In genomic region chr5:139442428-139442827, GRCm38 (mm10) we compare ENCODE assay signal across 12 mouse cellular contexts. TPM values are rescaled to one million over a fixed set of nuclear protein-coding genes. Genes with fewer than 3 reads are reported as not detected.
DNase-seq lines count a peak whose midpoint lies in the region; ATAC-seq and TF ChIP-seq lines count a peak whose summit lies in the region.
"Had no signal": no experiment of that assay in that cellular context is flagged by ENCODE, and none has a peak within 500 bp of the region (broad histone marks: within the 10 kb centered on the region; RNA-seq: fewer than 3 reads in every experiment).

No protein-coding gene starts in this region.

- 0 out of 2 replicates have a peak overlapping the region, but pooled peaks have one; percentile 31 for H3K27ac ChIP-seq in forebrain, embryonic 12.5 days
- H3K27ac ChIP-seq in forebrain, embryonic 14.5 days (ENCODE audit: low read depth, low read length) = no peak overlapping the region
- peak overlapping the region; percentile 32; the same call in 1 of the 2 replicates for H3K27ac ChIP-seq in midbrain, embryonic 12.5 days (replicated peaks)
- H3K27ac ChIP-seq in midbrain, embryonic 14.5 days (replicated peaks; ENCODE audit: low read depth, low read length) = no peak overlapping the region; the same call in 1 of the 2 replicates
- peak overlapping the region; percentile 56 for H3K27ac ChIP-seq in hindbrain, embryonic 16.5 days (ENCODE audit: low read depth, low read length)
- H3K27ac ChIP-seq in neural tube, embryonic 15.5 days (replicated peaks) = peak overlapping the region; percentile 57
- no peak overlapping the region for H3K27ac ChIP-seq in heart, embryonic 10.5 days
- no peak overlapping the region for H3K27ac ChIP-seq in liver, postnatal 0 days (ENCODE audit: low read depth)

- no peak for DNase-seq in forebrain, embryonic 14.5 days (ENCODE audit: low spot score)
- no peak for DNase-seq in midbrain, embryonic 14.5 days
- no peak for DNase-seq in heart, embryonic 10.5 days (ENCODE audit: low spot score)
- DNase-seq in liver, postnatal 0 days = no peak
- DNase-seq: adrenal gland, postnatal 25 days; lung, postnatal 10 days; right cerebral cortex, adult 18-20 months had no signal

- no peak for ATAC-seq in forebrain, embryonic 12.5 days (ENCODE audit: low FRiP score)
- no peak for ATAC-seq in forebrain, embryonic 14.5 days
- no peak for ATAC-seq in midbrain, embryonic 12.5 days (ENCODE audit: low FRiP score, low read depth)
- no peak for ATAC-seq in midbrain, embryonic 14.5 days (ENCODE audit: low FRiP score, low TSS enrichment)
- ATAC-seq in hindbrain, embryonic 16.5 days = 0 out of 2 replicates have a peak, but pooled peaks have one; percentile 32
- ATAC-seq in neural tube, embryonic 15.5 days (ENCODE audit: low FRiP score) = no peak; the same call in 1 of the 2 replicates
- ATAC-seq in liver, postnatal 0 days = no peak
- ATAC-seq: inflammation-experienced regulatory T-cells, adult 6 months had no signal

- H3K36me3 ChIP-seq in forebrain, embryonic 12.5 days (replicated peaks) = no peaks in the 10 kb centered on the region
- H3K36me3 ChIP-seq in forebrain, embryonic 14.5 days (ENCODE audit: control insufficient read depth, insufficient read depth, low read length) = no peaks in the 10 kb centered on the region
- H3K36me3 ChIP-seq in midbrain, embryonic 12.5 days = no peaks in the 10 kb centered on the region
- H3K36me3 ChIP-seq in midbrain, embryonic 14.5 days (ENCODE audit: control insufficient read depth, insufficient read depth, low read length) = no peaks in the 10 kb centered on the region
- no peaks in the 10 kb centered on the region for H3K36me3 ChIP-seq in hindbrain, embryonic 16.5 days (ENCODE audit: control insufficient read depth, insufficient read depth, low read length)
- no peaks in the 10 kb centered on the region for H3K36me3 ChIP-seq in neural tube, embryonic 15.5 days
- 0 out of 2 replicates have a peak, but pooled peaks cover 2% of the 10 kb centered on the region for H3K36me3 ChIP-seq in heart, embryonic 10.5 days
- no peaks in the 10 kb centered on the region for H3K36me3 ChIP-seq in liver, postnatal 0 days (replicated peaks; ENCODE audit: insufficient read depth, low read length)

- WGBS in forebrain, embryonic 12.5 days = 87% methylated on average over 12 of the region's 12 CpGs
- WGBS in forebrain, embryonic 14.5 days = 90% methylated on average over 12 of the region's 12 CpGs
- 75% methylated on average over 12 of the region's 12 CpGs for WGBS in midbrain, embryonic 12.5 days
- 87% methylated on average over 12 of the region's 12 CpGs for WGBS in midbrain, embryonic 14.5 days
- WGBS in hindbrain, embryonic 16.5 days = 56% methylated on average over 12 of the region's 12 CpGs
- 69% methylated on average over 12 of the region's 12 CpGs for WGBS in neural tube, embryonic 15.5 days
- 79% methylated on average over 12 of the region's 12 CpGs for WGBS in heart, embryonic 10.5 days
- WGBS in liver, postnatal 0 days (ENCODE audit: insufficient replicate concordance) = 85% methylated on average over 12 of the region's 12 CpGs

- no peak for TF ChIP-seq EP300 in liver, postnatal 0 days (IDR thresholded peaks at IDR 0.05; ENCODE audit: low read depth)

- no peaks in the 10 kb centered on the region for H3K9me3 ChIP-seq in forebrain, embryonic 12.5 days
- H3K9me3 ChIP-seq in forebrain, embryonic 14.5 days (replicated peaks; ENCODE audit: control insufficient read depth, low read length) = no peaks in the 10 kb centered on the region
- H3K9me3 ChIP-seq in midbrain, embryonic 12.5 days = no peaks in the 10 kb centered on the region
- H3K9me3 ChIP-seq in midbrain, embryonic 14.5 days (ENCODE audit: control insufficient read depth, low read length) = no peaks in the 10 kb centered on the region
- no peaks in the 10 kb centered on the region for H3K9me3 ChIP-seq in hindbrain, embryonic 16.5 days (ENCODE audit: control insufficient read depth, low read length)
- H3K9me3 ChIP-seq in neural tube, embryonic 15.5 days (replicated peaks) = no peaks in the 10 kb centered on the region
- H3K9me3 ChIP-seq in heart, embryonic 10.5 days = no peaks in the 10 kb centered on the region
- H3K9me3 ChIP-seq in liver, postnatal 0 days (ENCODE audit: low read length) = no peaks in the 10 kb centered on the region

- H3K4me1 ChIP-seq in forebrain, embryonic 12.5 days = peaks cover 18% of the 10 kb centered on the region
- no peaks in the 10 kb centered on the region for H3K4me1 ChIP-seq in forebrain, embryonic 14.5 days (ENCODE audit: control insufficient read depth, insufficient read depth, low read length)
- peaks cover 10% of the 10 kb centered on the region for H3K4me1 ChIP-seq in midbrain, embryonic 12.5 days
- peaks cover 3% of the 10 kb centered on the region; the same call in 1 of the 2 replicates for H3K4me1 ChIP-seq in midbrain, embryonic 14.5 days (ENCODE audit: control insufficient read depth, insufficient read depth, low read length)
- peaks cover 17% of the 10 kb centered on the region for H3K4me1 ChIP-seq in hindbrain, embryonic 16.5 days (ENCODE audit: control insufficient read depth, insufficient read depth, low read depth, low read length)
- peaks cover 24% of the 10 kb centered on the region for H3K4me1 ChIP-seq in neural tube, embryonic 15.5 days
- H3K4me1 ChIP-seq in heart, embryonic 10.5 days = peaks cover 17% of the 10 kb centered on the region
- peaks cover 4% of the 10 kb centered on the region; the same call in 1 of the 2 replicates for H3K4me1 ChIP-seq in liver, postnatal 0 days (ENCODE audit: insufficient read depth)

- H3K9ac ChIP-seq in forebrain, embryonic 12.5 days = no peak overlapping the region
- H3K9ac ChIP-seq in forebrain, embryonic 14.5 days (ENCODE audit: low read length) = no peak overlapping the region
- H3K9ac ChIP-seq in midbrain, embryonic 12.5 days (replicated peaks) = no peak overlapping the region
- no peak overlapping the region for H3K9ac ChIP-seq in midbrain, embryonic 14.5 days (replicated peaks; ENCODE audit: low read length)
- no peak overlapping the region for H3K9ac ChIP-seq in hindbrain, embryonic 16.5 days (ENCODE audit: low read depth, low read length)
- H3K9ac ChIP-seq in neural tube, embryonic 15.5 days (replicated peaks) = no peak overlapping the region
- no peak overlapping the region for H3K9ac ChIP-seq in liver, postnatal 0 days (replicated peaks)

- no peak for TF ChIP-seq CTCF in liver, postnatal 0 days (IDR thresholded peaks at IDR 0.05; ENCODE audit: low read depth)

- no peak overlapping the region for H3K4me3 ChIP-seq in forebrain, embryonic 12.5 days (replicated peaks)
- H3K4me3 ChIP-seq in forebrain, embryonic 14.5 days (ENCODE audit: low read depth, low read length) = no peak overlapping the region
- H3K4me3 ChIP-seq in midbrain, embryonic 12.5 days = no peak overlapping the region
- H3K4me3 ChIP-seq in midbrain, embryonic 14.5 days (replicated peaks; ENCODE audit: low read depth, low read length) = no peak overlapping the region
- H3K4me3 ChIP-seq in hindbrain, embryonic 16.5 days (ENCODE audit: low read length) = no peak overlapping the region
- no peak overlapping the region for H3K4me3 ChIP-seq in neural tube, embryonic 15.5 days (replicated peaks)
- no peak overlapping the region for H3K4me3 ChIP-seq in heart, embryonic 10.5 days
- no peak overlapping the region for H3K4me3 ChIP-seq in liver, postnatal 0 days (ENCODE audit: low read depth, low read length)

- no peaks in the 10 kb centered on the region for H3K27me3 ChIP-seq in forebrain, embryonic 12.5 days
- H3K27me3 ChIP-seq in forebrain, embryonic 14.5 days (replicated peaks; ENCODE audit: control insufficient read depth, insufficient read depth, low read length) = no peaks in the 10 kb centered on the region
- no peaks in the 10 kb centered on the region for H3K27me3 ChIP-seq in midbrain, embryonic 12.5 days
- no peaks in the 10 kb centered on the region for H3K27me3 ChIP-seq in midbrain, embryonic 14.5 days (ENCODE audit: control insufficient read depth, insufficient read depth, low read length)
- no peaks in the 10 kb centered on the region for H3K27me3 ChIP-seq in hindbrain, embryonic 16.5 days (replicated peaks; ENCODE audit: control insufficient read depth, insufficient read depth, low read length)
- H3K27me3 ChIP-seq in neural tube, embryonic 15.5 days (replicated peaks) = no peaks in the 10 kb centered on the region
- peaks cover 12% of the 10 kb centered on the region; the same call in 1 of the 2 replicates for H3K27me3 ChIP-seq in heart, embryonic 10.5 days (ENCODE audit: insufficient read depth, poor library complexity, severe bottlenecking)
- H3K27me3 ChIP-seq in liver, postnatal 0 days (ENCODE audit: insufficient read depth, low read length) = no peaks in the 10 kb centered on the region

- H3K4me2 ChIP-seq in forebrain, embryonic 12.5 days = no peak overlapping the region
- H3K4me2 ChIP-seq in forebrain, embryonic 14.5 days (ENCODE audit: low read length) = no peak overlapping the region
- no peak overlapping the region for H3K4me2 ChIP-seq in midbrain, embryonic 12.5 days (replicated peaks)
- H3K4me2 ChIP-seq in midbrain, embryonic 14.5 days (ENCODE audit: low read length) = no peak overlapping the region
- H3K4me2 ChIP-seq in hindbrain, embryonic 16.5 days (ENCODE audit: low read length) = no peak overlapping the region
- H3K4me2 ChIP-seq in neural tube, embryonic 15.5 days = no peak overlapping the region
- H3K4me2 ChIP-seq in liver, postnatal 0 days (ENCODE audit: low read depth, low read length) = no peak overlapping the region

RNA-seq across cellular contexts. Expression of gene 3110082I17Rik, which starts 17.9 kb away (rescaled TPM):
- 28.3 and 30.6 TPM in 2 replicates for polyA plus RNA-seq in forebrain, embryonic 12.5 days (2016; fragmentation: Nextera tagmentation; extraction: Ambion mirVana)
- polyA plus RNA-seq in forebrain, embryonic 14.5 days (2014; fragmentation: Nextera tagmentation; extraction: Ambion mirVana) = 14.9 and 15.2 TPM in 2 replicates
- 27.5 and 29.3 TPM in 2 replicates for polyA plus RNA-seq in midbrain, embryonic 12.5 days (2016; fragmentation: Nextera tagmentation; extraction: Ambion mirVana)
- 10.8 and 12.8 TPM in 2 replicates for polyA plus RNA-seq in midbrain, embryonic 14.5 days (2014; fragmentation: Nextera tagmentation; extraction: Ambion mirVana)
- polyA plus RNA-seq in hindbrain, embryonic 16.5 days (2015; fragmentation: Nextera tagmentation; extraction: Ambion mirVana) = 18.4 and 20.3 TPM in 2 replicates
- polyA plus RNA-seq in neural tube, embryonic 15.5 days (2015; fragmentation: Nextera tagmentation; extraction: Ambion mirVana) = 15.7 and 22.7 TPM in 2 replicates
- 29.2 and 40.9 TPM in 2 replicates for polyA plus RNA-seq in heart, embryonic 10.5 days (2016; fragmentation: Nextera tagmentation; extraction: Ambion mirVana)
- 7.5 and 9.5 TPM in 2 replicates for polyA plus RNA-seq in liver, postnatal 0 days (2015; fragmentation: Nextera tagmentation; extraction: Ambion mirVana)

RNA-seq across cellular contexts. Expression of gene Gper1, which starts 19.5 kb away (rescaled TPM):
- 4.1 and 5.2 TPM in 2 replicates for polyA plus RNA-seq in forebrain, embryonic 12.5 days (2016; fragmentation: Nextera tagmentation; extraction: Ambion mirVana)
- 10.0 and 10.2 TPM in 2 replicates for polyA plus RNA-seq in forebrain, embryonic 14.5 days (2014; fragmentation: Nextera tagmentation; extraction: Ambion mirVana)
- polyA plus RNA-seq in midbrain, embryonic 12.5 days (2016; fragmentation: Nextera tagmentation; extraction: Ambion mirVana) = 2.3 and 3.7 TPM in 2 replicates
- 9.2 and 9.6 TPM in 2 replicates for polyA plus RNA-seq in midbrain, embryonic 14.5 days (2014; fragmentation: Nextera tagmentation; extraction: Ambion mirVana)
- 7.8 and 9.4 TPM in 2 replicates for polyA plus RNA-seq in hindbrain, embryonic 16.5 days (2015; fragmentation: Nextera tagmentation; extraction: Ambion mirVana)
- polyA plus RNA-seq in neural tube, embryonic 15.5 days (2015; fragmentation: Nextera tagmentation; extraction: Ambion mirVana) = 7.8 and 9.6 TPM in 2 replicates
- 0.26 and 0.36 TPM in 2 replicates for polyA plus RNA-seq in heart, embryonic 10.5 days (2016; fragmentation: Nextera tagmentation; extraction: Ambion mirVana)
- 0.09 and 0.11 TPM in 2 replicates for polyA plus RNA-seq in liver, postnatal 0 days (2015; fragmentation: Nextera tagmentation; extraction: Ambion mirVana)
- polyA plus RNA-seq: inflammation-experienced regulatory T-cells, adult 6 months had no signal

RNA-seq across cellular contexts. Expression of gene C130050O18Rik, which starts 37.3 kb away (rescaled TPM):
- polyA plus RNA-seq in forebrain, embryonic 12.5 days (2016; fragmentation: Nextera tagmentation; extraction: Ambion mirVana) = 0.10 and 0.22 TPM in 2 replicates
- polyA plus RNA-seq in forebrain, embryonic 14.5 days (2014; fragmentation: Nextera tagmentation; extraction: Ambion mirVana) = 0.18 TPM in 1 of 2 replicates, not detected in the other
- polyA plus RNA-seq in midbrain, embryonic 12.5 days (2016; fragmentation: Nextera tagmentation; extraction: Ambion mirVana) = 0.22 and 0.36 TPM in 2 replicates
- 0.29 and 0.58 TPM in 2 replicates for polyA plus RNA-seq in midbrain, embryonic 14.5 days (2014; fragmentation: Nextera tagmentation; extraction: Ambion mirVana)
- polyA plus RNA-seq in hindbrain, embryonic 16.5 days (2015; fragmentation: Nextera tagmentation; extraction: Ambion mirVana) = 0.26 and 0.64 TPM in 2 replicates
- polyA plus RNA-seq in neural tube, embryonic 15.5 days (2015; fragmentation: Nextera tagmentation; extraction: Ambion mirVana) = 0.47 and 0.64 TPM in 2 replicates
- polyA plus RNA-seq in heart, embryonic 10.5 days (2016; fragmentation: Nextera tagmentation; extraction: Ambion mirVana) = 0.28 and 0.45 TPM in 2 replicates
- 1.9 and 2.0 TPM in 2 replicates for polyA plus RNA-seq in liver, postnatal 0 days (2015; fragmentation: Nextera tagmentation; extraction: Ambion mirVana)
- polyA plus RNA-seq: inflammation-experienced regulatory T-cells, adult 6 months had no signal

RNA-seq across cellular contexts. Expression of gene Zfand2a, which starts 41.9 kb away (rescaled TPM):
- polyA plus RNA-seq in forebrain, embryonic 12.5 days (2016; fragmentation: Nextera tagmentation; extraction: Ambion mirVana) = 10.4 and 12.9 TPM in 2 replicates
- 10.1 and 10.7 TPM in 2 replicates for polyA plus RNA-seq in forebrain, embryonic 14.5 days (2014; fragmentation: Nextera tagmentation; extraction: Ambion mirVana)
- polyA plus RNA-seq in midbrain, embryonic 12.5 days (2016; fragmentation: Nextera tagmentation; extraction: Ambion mirVana) = 11.5 and 13.1 TPM in 2 replicates
- polyA plus RNA-seq in midbrain, embryonic 14.5 days (2014; fragmentation: Nextera tagmentation; extraction: Ambion mirVana) = 14.0 and 14.1 TPM in 2 replicates
- 24.5 and 29.3 TPM in 2 replicates for polyA plus RNA-seq in hindbrain, embryonic 16.5 days (2015; fragmentation: Nextera tagmentation; extraction: Ambion mirVana)
- 22.9 and 23.2 TPM in 2 replicates for polyA plus RNA-seq in neural tube, embryonic 15.5 days (2015; fragmentation: Nextera tagmentation; extraction: Ambion mirVana)
- polyA plus RNA-seq in heart, embryonic 10.5 days (2016; fragmentation: Nextera tagmentation; extraction: Ambion mirVana) = 10.7 and 12.6 TPM in 2 replicates
- polyA plus RNA-seq in liver, postnatal 0 days (2015; fragmentation: Nextera tagmentation; extraction: Ambion mirVana) = 1.8 TPM in 2 replicates

Comparison
In these comparisons a context has a peak if more than half of its experiments do, and no peak if none do; other contexts are left out.
1. H3K27ac ChIP-seq: peak in forebrain, embryonic 12.5 days (single experiment), midbrain, embryonic 12.5 days (single experiment), hindbrain, embryonic 16.5 days (single experiment) and neural tube, embryonic 15.5 days (single experiment); none in forebrain, embryonic 14.5 days (single experiment), midbrain, embryonic 14.5 days (single experiment), heart, embryonic 10.5 days (single experiment) and liver, postnatal 0 days (single experiment).